In the genomic region with DNA sequence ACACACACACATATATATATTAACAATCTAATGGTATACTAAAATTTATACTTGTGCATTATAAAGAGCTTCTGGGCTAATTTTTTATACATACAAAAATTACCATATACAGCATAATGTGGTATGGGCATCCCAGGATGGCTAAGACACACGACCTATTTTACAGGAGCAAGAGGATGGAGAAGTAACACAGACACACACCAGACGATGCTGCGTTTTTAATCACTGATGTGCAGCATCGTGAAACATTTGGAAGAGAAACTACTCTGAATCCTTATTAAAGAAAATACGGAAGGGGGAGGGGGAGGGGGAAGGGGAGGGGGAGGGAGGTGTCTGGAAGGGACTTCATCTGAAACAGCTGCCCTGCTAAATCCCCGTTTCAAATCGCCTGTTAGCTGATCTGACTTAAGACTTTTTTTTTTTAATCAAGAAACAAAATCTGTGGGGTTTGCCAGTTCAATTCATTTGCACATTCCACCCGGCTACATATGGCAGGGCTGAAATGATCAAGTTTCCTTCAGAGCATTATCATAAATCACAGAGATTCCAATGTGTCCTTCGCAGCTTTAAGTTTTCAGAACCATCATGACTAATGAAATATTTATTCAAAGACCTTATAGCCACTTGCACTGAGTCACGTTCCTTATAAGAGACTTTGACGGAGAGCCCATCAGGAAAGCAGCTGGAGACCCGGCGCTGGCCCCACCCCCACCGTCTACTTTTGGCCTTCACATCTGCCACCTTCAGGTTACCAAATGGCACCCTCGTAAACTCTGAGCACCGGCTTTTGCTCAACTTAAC, we compare ENCODE assay signal across 9 mouse cellular contexts.
A peak's percentile ranks its signal among the peaks of the same experiment; 100 is the strongest.
DNase-seq lines count a peak whose midpoint lies in the region; ATAC-seq lines count a peak whose summit lies in the region.
"Had no signal": no experiment of that assay in that cellular context is flagged by ENCODE, and none has a peak within 500 bp of the region (broad histone marks: within the 10 kb centered on the region; RNA-seq: fewer than 3 reads in every experiment).

No protein-coding gene starts in this region.

- no peak overlapping the region for H3K4me3 ChIP-seq in intestine, embryonic 15.5 days (replicated peaks)

- H3K27me3 ChIP-seq in intestine, embryonic 15.5 days (replicated peaks) = no peaks in the 10 kb centered on the region

- peak overlapping the region; percentile 24; the same call in 1 of the 2 replicates for H3K4me2 ChIP-seq in intestine, embryonic 15.5 days (replicated peaks)

- DNase-seq in kidney, postnatal 10 days = peak; percentile 20
- DNase-seq in kidney, adult 11 months = no peak
- DNase-seq in embryo, embryonic 9.5 days (ENCODE audit: extremely low spot score) = peak; percentile 35
- DNase-seq in retina, postnatal 1 day = peak; percentile 38
- no peak for DNase-seq in right cerebral cortex, adult 18-20 months
- no peak for DNase-seq in frontal cortex, postnatal 25 days (ENCODE audit: low spot score in 2 of 2)
- no peak for DNase-seq in right cerebral cortex, adult 2 months (ENCODE audit: low spot score in 2 of 2)
- DNase-seq: right cerebral cortex, postnatal 25 days had no signal

- no peaks in the 10 kb centered on the region for H3K36me3 ChIP-seq in intestine, embryonic 15.5 days

- no peak overlapping the region for H3K27ac ChIP-seq in intestine, embryonic 15.5 days

- H3K4me1 ChIP-seq in intestine, embryonic 15.5 days (replicated peaks) = peaks cover 9% of the 10 kb centered on the region; the same call in 1 of the 2 replicates

- no peaks in the 10 kb centered on the region for H3K9me3 ChIP-seq in intestine, embryonic 15.5 days

- ATAC-seq in intestine, embryonic 15.5 days = no peak

- WGBS in intestine, embryonic 15.5 days = 11% methylated on average over 16 of the region's 16 CpGs

- no peak overlapping the region for H3K9ac ChIP-seq in intestine, embryonic 15.5 days

Comparison
In these comparisons a context has a peak if more than half of its experiments do, and no peak if none do; other contexts are left out.
1. DNase-seq: peak in kidney, postnatal 10 days (single experiment), embryo, embryonic 9.5 days (single experiment) and retina, postnatal 1 day (single experiment); none in kidney, adult 11 months (single experiment), right cerebral cortex, adult 18-20 months (single experiment), frontal cortex, postnatal 25 days (0 of 2) and right cerebral cortex, adult 2 months (0 of 2).